Mouse (Mus musculus): Measurements from ENCODE around the gene Bdnf. TPM values are rescaled to one million over a fixed set of nuclear protein-coding genes. Genes with fewer than 3 reads are reported as not detected.

The Bdnf gene
- polyA plus RNA-seq, 1 experiment: 1.5 TPM

GRCm38 (mm10) chr2:109711049-109711448 lies 36.5 kb downstream of the Bdnf start:
- TF ChIP-seq CTCF (IDR thresholded peaks at IDR 0.05; ENCODE audit: low read depth, low read length): no peak
- TF ChIP-seq POLR2A (IDR thresholded peaks at IDR 0.05; ENCODE audit: insufficient read depth, low read length): no peak
- no peak for TF ChIP-seq EP300 (IDR thresholded peaks at IDR 0.05; ENCODE audit: insufficient read depth, low read depth, low read length)
- H3K27ac ChIP-seq (ENCODE audit: insufficient read depth, low read length): no peak overlapping the region
- H3K4me1 ChIP-seq (ENCODE audit: control insufficient read depth, insufficient read depth, low read length): no peaks in the 10 kb centered on the region

GRCm38 (mm10) chr2:109725261-109725660 lies 50.8 kb downstream of the Bdnf start:
- H3K9me3 ChIP-seq (replicated peaks; ENCODE audit: control insufficient read depth, insufficient read depth, low read length, poor library complexity, severe bottlenecking): no peaks in the 10 kb centered on the region
- TF ChIP-seq POLR2A (IDR thresholded peaks at IDR 0.05; ENCODE audit: insufficient read depth, low read length): no peak
- TF ChIP-seq CTCF (IDR thresholded peaks at IDR 0.05; ENCODE audit: low read depth, low read length): no peak
- no peak for TF ChIP-seq EP300 (IDR thresholded peaks at IDR 0.05; ENCODE audit: insufficient read depth, low read depth, low read length)
- no peak overlapping the region for H3K9ac ChIP-seq (ENCODE audit: low read depth, poor library complexity, severe bottlenecking)

More at GRCm38 (mm10) chr2:109711049-109711448, 36.5 kb downstream of the Bdnf start:
- Histone ChIP-seq H3K4me3 (ENCODE audit: low read depth, low read length) (no peak overlapping the region), H3K9me3 (replicated peaks; ENCODE audit: control insufficient read depth, insufficient read depth, low read length, poor library complexity, severe bottlenecking) (no peaks in the 10 kb centered on the region), H3K36me3 (ENCODE audit: control insufficient read depth, insufficient read depth, low read length, poor library complexity, severe bottlenecking) (no peaks in the 10 kb centered on the region), H3K27me3 (ENCODE audit: control insufficient read depth, insufficient read depth, low read length, poor library complexity, severe bottlenecking) (no peaks in the 10 kb centered on the region), H3K9ac (ENCODE audit: low read depth, poor library complexity, severe bottlenecking) (no peak overlapping the region)

GRCm38 (mm10) chr2:109725831-109726230 lies 51.3 kb downstream of the Bdnf start:
- H3K9ac ChIP-seq (ENCODE audit: low read depth, poor library complexity, severe bottlenecking): no peak overlapping the region
- H3K36me3 ChIP-seq (ENCODE audit: control insufficient read depth, insufficient read depth, low read length, poor library complexity, severe bottlenecking): no peaks in the 10 kb centered on the region
- H3K4me1 ChIP-seq (ENCODE audit: control insufficient read depth, insufficient read depth, low read length): no peaks in the 10 kb centered on the region
- no peaks in the 10 kb centered on the region for H3K27me3 ChIP-seq (ENCODE audit: control insufficient read depth, insufficient read depth, low read length, poor library complexity, severe bottlenecking)
- H3K27ac ChIP-seq (ENCODE audit: insufficient read depth, low read length): no peak overlapping the region
- no peaks in the 10 kb centered on the region for H3K9me3 ChIP-seq (replicated peaks; ENCODE audit: control insufficient read depth, insufficient read depth, low read length, poor library complexity, severe bottlenecking)
- H3K4me3 ChIP-seq (ENCODE audit: low read depth, low read length): no peak overlapping the region
- TF ChIP-seq CTCF (IDR thresholded peaks at IDR 0.05; ENCODE audit: low read depth, low read length) (no peak), POLR2A (IDR thresholded peaks at IDR 0.05; ENCODE audit: insufficient read depth, low read length) (no peak), EP300 (IDR thresholded peaks at IDR 0.05; ENCODE audit: insufficient read depth, low read depth, low read length) (no peak)

More at GRCm38 (mm10) chr2:109725261-109725660, 50.8 kb downstream of the Bdnf start:
- no peaks in the 10 kb centered on the region for H3K4me1 ChIP-seq (ENCODE audit: control insufficient read depth, insufficient read depth, low read length)
- no peaks in the 10 kb centered on the region for H3K27me3 ChIP-seq (ENCODE audit: control insufficient read depth, insufficient read depth, low read length, poor library complexity, severe bottlenecking)
- no peak overlapping the region for H3K27ac ChIP-seq (ENCODE audit: insufficient read depth, low read length)
- no peaks in the 10 kb centered on the region for H3K36me3 ChIP-seq (ENCODE audit: control insufficient read depth, insufficient read depth, low read length, poor library complexity, severe bottlenecking)
- H3K4me3 ChIP-seq (ENCODE audit: low read depth, low read length): no peak overlapping the region

- Histone ChIP-seq H3K4me3 (ENCODE audit: low read depth, low read length) (no peak overlapping the region), H3K27me3 (ENCODE audit: control insufficient read depth, insufficient read depth, low read length, poor library complexity, severe bottlenecking) (no peaks in the 10 kb centered on the region)
- no peak for TF ChIP-seq POLR2A (IDR thresholded peaks at IDR 0.05; ENCODE audit: insufficient read depth, low read length)
- TF ChIP-seq CTCF (IDR thresholded peaks at IDR 0.05; ENCODE audit: low read depth, low read length): no peak
- no peak for TF ChIP-seq EP300 (IDR thresholded peaks at IDR 0.05; ENCODE audit: insufficient read depth, low read depth, low read length)
Observed at GRCm38 (mm10) chr2:109729221-109729620, 54.7 kb downstream of the Bdnf start.

GRCm38 (mm10) chr2:109733201-109734039 lies 58.9 kb downstream of the Bdnf start:
- no peak overlapping the region for H3K27ac ChIP-seq (ENCODE audit: insufficient read depth, low read length)
- no peak for TF ChIP-seq EP300 (IDR thresholded peaks at IDR 0.05; ENCODE audit: insufficient read depth, low read depth, low read length)
- TF ChIP-seq CTCF (IDR thresholded peaks at IDR 0.05; ENCODE audit: low read depth, low read length): no peak
- TF ChIP-seq POLR2A (IDR thresholded peaks at IDR 0.05; ENCODE audit: insufficient read depth, low read length): no peak
- no peaks in the 10 kb centered on the region for H3K9me3 ChIP-seq (replicated peaks; ENCODE audit: control insufficient read depth, insufficient read depth, low read length, poor library complexity, severe bottlenecking)
- H3K36me3 ChIP-seq (ENCODE audit: control insufficient read depth, insufficient read depth, low read length, poor library complexity, severe bottlenecking): no peaks in the 10 kb centered on the region
- no peaks in the 10 kb centered on the region for H3K4me1 ChIP-seq (ENCODE audit: control insufficient read depth, insufficient read depth, low read length)
- no peak overlapping the region for H3K9ac ChIP-seq (ENCODE audit: low read depth, poor library complexity, severe bottlenecking)
- no peak overlapping the region for H3K4me3 ChIP-seq (ENCODE audit: low read depth, low read length)
- no peaks in the 10 kb centered on the region; the same call in 1 of the 2 replicates for H3K27me3 ChIP-seq (ENCODE audit: control insufficient read depth, insufficient read depth, low read length, poor library complexity, severe bottlenecking)

More at GRCm38 (mm10) chr2:109729221-109729620, 54.7 kb downstream of the Bdnf start:
- no peak overlapping the region for H3K9ac ChIP-seq (ENCODE audit: low read depth, poor library complexity, severe bottlenecking)
- no peaks in the 10 kb centered on the region for H3K9me3 ChIP-seq (replicated peaks; ENCODE audit: control insufficient read depth, insufficient read depth, low read length, poor library complexity, severe bottlenecking)
- no peaks in the 10 kb centered on the region for H3K4me1 ChIP-seq (ENCODE audit: control insufficient read depth, insufficient read depth, low read length)
- no peaks in the 10 kb centered on the region for H3K36me3 ChIP-seq (ENCODE audit: control insufficient read depth, insufficient read depth, low read length, poor library complexity, severe bottlenecking)
- H3K27ac ChIP-seq (ENCODE audit: insufficient read depth, low read length): no peak overlapping the region

- H3K4me1 ChIP-seq (ENCODE audit: control insufficient read depth, insufficient read depth, low read length): no peaks in the 10 kb centered on the region
- H3K9me3 ChIP-seq (replicated peaks; ENCODE audit: control insufficient read depth, insufficient read depth, low read length, poor library complexity, severe bottlenecking): no peaks in the 10 kb centered on the region
- TF ChIP-seq POLR2A (IDR thresholded peaks at IDR 0.05; ENCODE audit: insufficient read depth, low read length): no peak
- TF ChIP-seq CTCF (IDR thresholded peaks at IDR 0.05; ENCODE audit: low read depth, low read length): no peak
- no peak for TF ChIP-seq EP300 (IDR thresholded peaks at IDR 0.05; ENCODE audit: insufficient read depth, low read depth, low read length)
- H3K4me3 ChIP-seq (ENCODE audit: low read depth, low read length): no peak overlapping the region
- no peak overlapping the region for H3K9ac ChIP-seq (ENCODE audit: low read depth, poor library complexity, severe bottlenecking)
- H3K36me3 ChIP-seq (ENCODE audit: control insufficient read depth, insufficient read depth, low read length, poor library complexity, severe bottlenecking): no peaks in the 10 kb centered on the region
- H3K27ac ChIP-seq (ENCODE audit: insufficient read depth, low read length): no peak overlapping the region
- no peaks in the 10 kb centered on the region; the same call in 1 of the 2 replicates for H3K27me3 ChIP-seq (ENCODE audit: control insufficient read depth, insufficient read depth, low read length, poor library complexity, severe bottlenecking)
Observed at GRCm38 (mm10) chr2:109734228-109734627, 59.7 kb downstream of the Bdnf start.
